Mouse (Mus musculus): ENCODE results near the gene Lamp5.

Lamp5 gene

GRCm38 (mm10) chr2:136051688-136052289 lies at the start of gene Lamp5:
Gene Lamp5 (plus strand): TSS chr2:136052239.
- no peak for DNase-seq (ENCODE audit: low read depth, low spot score)

- no peak for DNase-seq (ENCODE audit: low read depth, low spot score)
Observed at GRCm38 (mm10) chr2:136003836-136004235, 48.2 kb upstream of the Lamp5 start.

- no peak for DNase-seq (ENCODE audit: low read depth, low spot score)
Observed at GRCm38 (mm10) chr2:136006280-136006679, 45.8 kb upstream of the Lamp5 start.

- no peak for DNase-seq (ENCODE audit: low read depth, low spot score)
Observed at GRCm38 (mm10) chr2:136012759-136013158, 39.3 kb upstream of the Lamp5 start.

GRCm38 (mm10) chr2:136048464-136048863 lies 3.6 kb upstream of the Lamp5 start:
- no peak for DNase-seq (ENCODE audit: low read depth, low spot score)

- no peak for DNase-seq (ENCODE audit: low read depth, low spot score)
Observed at GRCm38 (mm10) chr2:136050793-136051615, 1.0 kb upstream of the Lamp5 start.

GRCm38 (mm10) chr2:136057861-136058331 lies 5.9 kb downstream of the Lamp5 start:
- no peak for DNase-seq (ENCODE audit: low read depth, low spot score)

- no peak for DNase-seq (ENCODE audit: low read depth, low spot score)
Observed at GRCm38 (mm10) chr2:136058398-136058797, 6.4 kb downstream of the Lamp5 start.

GRCm38 (mm10) chr2:136059029-136059669 lies 7.1 kb downstream of the Lamp5 start:
- DNase-seq (ENCODE audit: low read depth, low spot score): no peak

GRCm38 (mm10) chr2:136064356-136064755 lies 12.3 kb downstream of the Lamp5 start:
- DNase-seq (ENCODE audit: low read depth, low spot score): no peak

- DNase-seq (ENCODE audit: low read depth, low spot score): no peak
Observed at GRCm38 (mm10) chr2:136095978-136096377, 43.9 kb downstream of the Lamp5 start.

- DNase-seq (ENCODE audit: low read depth, low spot score): no peak
Observed at GRCm38 (mm10) chr2:136097143-136097542, 45.1 kb downstream of the Lamp5 start.

- DNase-seq (ENCODE audit: low read depth, low spot score): no peak
Observed at GRCm38 (mm10) chr2:136107597-136107996, 55.6 kb downstream of the Lamp5 start.

- no peak for DNase-seq (ENCODE audit: low read depth, low spot score)
Observed at GRCm38 (mm10) chr2:136108124-136109037, 56.3 kb downstream of the Lamp5 start.

- DNase-seq (ENCODE audit: low read depth, low spot score): no peak
Observed at GRCm38 (mm10) chr2:136109038-136109363, 57.0 kb downstream of the Lamp5 start.

- DNase-seq (ENCODE audit: low read depth, low spot score): no peak
Observed at GRCm38 (mm10) chr2:136113374-136113773, 61.3 kb downstream of the Lamp5 start.

- DNase-seq (ENCODE audit: low read depth, low spot score): no peak
Observed at GRCm38 (mm10) chr2:136118006-136118405, 66.0 kb downstream of the Lamp5 start.

Data from retina, adult 2 months (tissue).